Mouse (Mus musculus): ENCODE data around the gene Ptprt. TPM values are rescaled to one million over a fixed set of nuclear protein-coding genes. Genes with fewer than 3 reads are reported as not detected.
"Not testable (repeated sequence)": the region's sequence is repeated elsewhere in the genome, so short reads cannot be mapped to it uniquely, and the experiment has no call there.

Gene Ptprt
- total RNA-seq, 2 experiments from 2014 or later: 0.03 TPM

DNA sequence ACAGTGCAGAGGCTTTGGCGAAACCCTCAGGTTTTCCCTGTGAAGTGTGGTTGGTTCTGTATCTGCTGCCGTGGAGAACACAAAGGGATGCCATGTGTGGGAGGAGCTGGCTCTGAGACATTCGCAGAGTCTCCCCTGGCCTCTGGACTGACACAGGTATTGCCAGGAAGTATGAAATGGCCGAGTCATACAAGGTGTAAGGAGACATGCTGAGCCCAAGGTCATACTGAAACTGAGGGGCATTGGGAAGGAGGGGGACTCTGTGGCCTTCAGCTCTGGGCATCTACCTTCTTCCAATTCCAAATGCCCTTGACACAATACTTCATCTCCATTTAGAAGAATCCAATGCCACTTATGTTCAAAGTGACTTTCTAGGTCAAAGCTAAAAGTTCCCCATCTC, 1103.1 kb downstream of the Ptprt start:
- DNase-seq (ENCODE audit: low spot score in 2 of 2): no peak

DNA sequence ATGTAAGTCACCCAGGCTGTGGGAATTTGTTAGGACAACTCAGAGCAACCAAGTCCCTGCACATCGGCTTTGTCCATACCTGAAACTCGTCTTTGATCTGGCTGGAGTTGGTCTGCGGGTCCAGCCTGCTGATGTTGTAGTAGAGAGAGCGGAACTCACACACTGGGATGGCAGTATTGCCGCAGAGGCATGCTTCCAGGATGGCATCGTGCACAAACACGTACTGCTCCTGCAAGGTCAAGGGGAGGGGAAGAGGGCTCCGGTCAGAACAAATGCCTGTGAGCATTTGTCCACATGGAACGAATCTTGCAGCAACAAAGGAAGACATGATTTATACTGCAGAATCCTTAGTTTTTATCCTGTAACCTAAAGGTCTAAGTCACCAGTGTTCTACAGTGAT, 1107.3 kb downstream of the Ptprt start:
- DNase-seq (ENCODE audit: low spot score in 2 of 2): no peak

DNA sequence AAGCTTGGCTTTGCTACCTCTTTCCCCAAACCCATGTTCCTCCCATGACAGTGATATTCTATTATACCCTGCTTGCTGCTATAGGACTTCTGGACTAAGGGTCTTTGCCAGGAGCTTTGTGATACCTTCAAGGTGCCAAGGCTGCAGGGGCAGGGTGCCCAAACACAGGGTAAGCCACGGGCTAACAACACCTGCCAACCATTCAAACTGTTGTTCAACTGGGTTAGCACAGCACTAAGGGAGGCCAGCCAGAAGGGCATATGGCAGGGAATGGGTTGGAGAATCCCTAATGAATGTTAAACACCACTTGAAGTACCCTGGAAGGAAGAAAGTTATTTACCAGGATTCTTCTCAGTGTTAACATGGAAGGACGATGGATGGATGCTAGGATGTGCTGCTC, 1108.9 kb downstream of the Ptprt start:
- DNase-seq (ENCODE audit: low spot score in 2 of 2): no peak

DNA sequence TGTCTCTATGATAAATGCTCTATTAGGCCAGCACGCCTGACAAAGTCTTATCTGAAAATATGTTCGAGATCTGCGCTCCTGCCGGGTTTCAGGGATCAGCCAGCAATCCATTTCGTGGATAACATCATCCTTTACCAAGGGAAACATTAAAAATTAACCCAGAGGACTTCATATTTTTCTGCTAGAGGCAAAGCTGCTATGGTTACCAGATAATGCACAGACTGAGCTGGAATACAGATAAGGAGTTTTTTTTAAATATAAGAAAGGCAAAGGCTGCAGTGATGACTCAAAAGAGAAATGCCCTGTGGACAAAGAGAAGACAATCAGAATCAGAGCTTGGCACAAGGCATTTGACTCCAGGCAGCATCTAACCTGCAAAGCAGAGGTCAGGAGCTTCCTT, 1111.4 kb downstream of the Ptprt start:
- no peak for DNase-seq (ENCODE audit: low spot score in 2 of 2)

DNA sequence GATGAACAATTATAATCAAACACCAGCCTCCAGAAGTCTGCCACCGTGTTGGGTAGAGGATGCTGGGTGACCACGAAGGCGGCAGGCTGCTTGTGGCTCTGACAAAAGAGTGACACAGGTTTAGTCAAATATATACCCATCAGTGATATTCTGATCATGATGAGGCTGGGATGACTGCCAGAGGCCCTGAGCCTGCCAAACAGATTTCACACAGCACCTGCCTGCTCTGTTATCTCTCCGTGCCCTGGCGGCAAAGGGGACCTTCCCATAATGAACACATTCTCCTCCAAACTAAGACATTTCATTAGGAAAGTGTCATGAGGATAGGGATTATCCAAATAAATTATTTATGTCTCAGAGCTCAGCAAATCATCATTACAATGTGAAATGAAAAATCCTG, 1113.6 kb downstream of the Ptprt start:
- no peak for DNase-seq (ENCODE audit: low spot score in 2 of 2)

DNA sequence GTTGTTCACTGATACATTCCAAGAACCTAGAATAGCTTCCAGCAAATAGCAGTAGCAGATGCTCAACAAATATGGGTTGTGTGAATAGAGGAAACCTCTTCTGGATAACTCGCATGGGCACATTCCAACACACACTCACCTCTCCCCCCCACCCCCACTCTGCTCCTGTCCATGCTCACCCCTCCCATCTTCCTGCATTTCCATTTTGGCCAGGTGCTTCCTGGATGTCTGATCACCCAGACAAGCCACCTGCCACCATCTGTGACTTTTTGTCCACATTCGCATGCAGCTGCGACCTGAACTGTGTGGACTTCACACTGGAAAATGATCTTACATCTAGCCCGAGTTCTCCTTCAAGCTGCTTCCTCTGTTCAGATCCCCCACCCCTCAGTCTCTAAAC, 1115.5 kb downstream of the Ptprt start:
- DNase-seq (ENCODE audit: low spot score in 2 of 2): no peak

DNA sequence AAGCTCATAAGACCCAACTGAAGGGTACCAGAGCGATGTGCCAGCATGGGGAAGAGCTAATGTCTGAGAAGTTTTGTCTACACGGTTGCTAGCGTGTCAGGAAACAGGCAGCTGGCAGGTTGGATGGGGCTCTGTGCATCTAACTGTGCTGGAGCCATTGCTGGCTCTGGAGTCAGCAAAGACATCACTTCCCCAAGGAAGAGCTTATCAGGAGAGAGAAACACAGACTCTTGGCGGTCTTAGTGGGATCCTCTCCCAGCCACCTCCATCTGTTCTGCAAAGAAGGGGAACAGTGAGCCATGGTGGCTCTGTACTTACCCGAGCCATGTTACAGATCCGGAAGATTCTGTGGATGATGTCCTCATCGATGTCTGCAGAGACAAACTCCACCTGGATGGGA, 1126.8 kb downstream of the Ptprt start:
- DNase-seq (ENCODE audit: low spot score in 2 of 2): no peak

DNA sequence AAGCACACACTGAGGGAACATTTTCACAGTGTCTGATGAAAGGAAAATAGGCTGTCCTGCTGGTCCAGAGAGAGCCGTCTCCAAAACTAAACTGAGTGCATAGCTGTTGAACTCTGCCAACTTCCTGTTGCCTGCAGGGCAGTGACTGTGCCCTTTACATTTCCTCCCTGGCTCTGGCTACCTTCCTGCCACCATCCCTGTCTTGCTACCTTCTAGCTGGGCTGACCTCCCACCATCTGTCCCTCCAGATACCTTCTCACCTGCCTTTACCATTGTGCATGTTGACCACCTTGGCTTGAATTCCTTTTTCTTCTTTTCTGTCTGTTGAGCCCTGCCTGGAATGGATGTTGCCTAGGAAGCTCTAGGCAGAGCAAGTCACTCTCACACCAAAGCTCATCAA, 1133.8 kb downstream of the Ptprt start:
- DNase-seq (ENCODE audit: low spot score in 2 of 2): no peak

DNA sequence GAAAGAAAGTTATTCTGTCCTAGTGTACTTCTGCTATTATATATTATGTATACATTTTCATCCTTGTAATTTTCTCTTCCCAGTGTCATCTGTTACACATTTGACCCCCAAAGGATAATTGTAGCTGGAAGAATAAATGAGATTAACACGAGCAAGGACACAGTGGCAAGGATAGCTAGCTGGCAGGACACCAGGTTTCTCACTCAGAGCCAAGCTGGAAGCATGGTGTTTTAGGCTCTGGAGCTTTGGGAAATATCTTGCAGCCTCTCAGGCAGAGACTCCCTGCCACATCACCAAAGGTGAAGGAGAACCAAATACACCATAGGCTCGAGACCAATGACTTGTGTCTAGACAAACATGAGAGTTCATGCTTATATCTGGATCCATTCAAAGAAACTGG, 1141.3 kb downstream of the Ptprt start:
- no peak for DNase-seq (ENCODE audit: low spot score in 2 of 2)

DNA sequence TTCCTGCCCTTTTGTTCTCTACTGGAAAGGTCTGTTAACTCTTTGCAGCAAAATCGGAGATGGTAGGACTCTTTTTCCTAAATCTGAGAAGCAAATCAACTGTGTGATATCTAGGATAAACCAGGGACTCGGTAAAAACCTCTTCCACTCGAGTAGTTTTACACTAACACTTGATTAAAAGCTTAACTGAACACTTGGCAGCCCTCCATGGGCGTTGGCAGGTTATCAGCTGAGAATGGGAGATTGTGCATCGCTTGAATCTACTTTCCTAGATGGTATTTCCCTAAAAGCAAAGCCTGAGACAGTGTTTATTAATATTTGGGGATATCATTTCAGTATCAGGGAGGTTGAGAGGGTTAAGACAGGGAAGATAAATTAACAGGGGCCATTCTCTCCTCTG, 1144.0 kb downstream of the Ptprt start:
- DNase-seq (ENCODE audit: low spot score in 2 of 2): peak; percentile 41 to 49

DNA sequence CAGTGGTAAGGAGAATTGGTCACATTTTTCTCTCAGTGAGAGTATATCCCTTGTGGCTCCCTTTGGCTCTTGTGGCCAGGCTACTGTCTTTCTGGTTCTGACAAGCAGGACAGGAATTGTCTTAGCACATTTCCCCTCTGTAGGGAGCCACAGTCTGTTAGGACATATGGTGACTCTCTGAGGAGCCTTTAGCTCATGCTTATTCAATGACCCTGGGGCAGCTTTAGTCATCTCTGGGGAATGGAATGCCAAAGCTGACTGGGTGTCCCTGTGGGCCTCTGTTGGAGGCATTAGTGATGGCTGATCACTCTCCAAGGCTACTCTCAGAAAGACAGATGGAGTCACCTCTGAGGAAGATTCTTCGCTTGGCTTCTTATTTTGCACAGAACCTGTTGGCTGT, 1147.7 kb downstream of the Ptprt start:
- peak in 1 of 2 experiments; percentile 17 for DNase-seq (ENCODE audit: low spot score in 2 of 2)

DNA sequence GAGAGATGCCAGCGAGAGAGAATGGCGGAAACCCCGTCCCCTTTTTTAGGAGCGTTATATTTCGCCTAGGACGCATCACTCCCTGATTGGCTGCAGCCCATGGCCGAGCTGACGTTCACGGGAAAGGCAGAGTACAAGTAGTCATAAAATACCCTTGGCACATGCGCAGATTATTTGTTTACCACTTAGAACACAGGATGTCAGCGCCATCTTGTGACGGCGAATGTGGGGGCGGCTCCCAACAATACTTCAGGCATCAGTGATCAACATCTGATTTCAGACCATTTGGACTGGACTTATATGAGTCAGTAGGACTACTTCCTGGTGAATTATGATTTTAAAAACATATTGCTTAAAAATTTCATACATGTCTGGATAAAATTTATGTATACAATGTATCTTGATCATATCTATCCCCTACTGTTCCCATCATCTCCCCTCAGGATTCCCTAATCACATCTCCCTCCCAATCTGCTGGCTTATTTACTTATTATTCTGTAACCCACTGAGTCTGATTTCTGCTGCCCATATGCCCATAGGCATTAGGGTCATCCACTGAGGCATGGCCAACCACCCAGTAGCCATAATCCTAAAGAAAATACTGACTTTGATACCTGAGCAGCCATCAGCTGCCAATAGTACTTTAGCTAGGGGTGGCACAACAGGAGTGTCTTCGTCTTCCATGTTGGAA, 1148.9 kb downstream of the Ptprt start:
- not testable (repeated sequence) for DNase-seq (ENCODE audit: low spot score in 2 of 2)

DNA sequence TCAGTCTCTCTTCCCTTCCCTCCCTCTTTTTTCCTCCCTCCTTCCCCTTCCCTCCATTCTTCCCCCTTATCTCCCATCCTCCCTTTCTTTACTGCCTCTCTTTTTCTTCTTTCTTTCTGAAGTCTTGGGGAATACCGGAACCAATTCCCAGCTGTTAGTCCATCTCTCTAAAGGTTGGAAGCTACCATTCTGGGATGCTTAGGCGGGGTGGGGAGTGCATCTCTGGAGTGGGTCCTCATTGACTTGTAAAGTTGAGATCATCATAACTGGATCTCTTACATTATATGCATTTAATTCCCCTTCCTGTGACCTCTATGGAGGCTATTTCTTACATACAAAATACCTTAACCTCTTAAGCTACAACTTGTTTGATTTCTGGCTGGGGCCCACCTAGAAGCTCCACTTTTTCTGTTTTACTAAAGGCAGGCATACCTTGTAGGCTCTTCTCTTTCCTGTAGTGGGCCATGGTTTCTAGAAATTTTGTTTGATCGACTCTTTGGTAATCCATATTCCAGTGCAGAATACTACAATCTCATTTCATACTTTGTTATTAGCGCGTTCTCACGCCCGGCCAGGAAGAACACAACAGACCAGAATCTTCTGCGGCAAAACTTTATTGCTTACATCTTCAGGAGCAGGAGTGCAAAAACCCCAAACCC, 1149.7 kb downstream of the Ptprt start:
- DNase-seq (ENCODE audit: low spot score in 2 of 2): no peak

DNA sequence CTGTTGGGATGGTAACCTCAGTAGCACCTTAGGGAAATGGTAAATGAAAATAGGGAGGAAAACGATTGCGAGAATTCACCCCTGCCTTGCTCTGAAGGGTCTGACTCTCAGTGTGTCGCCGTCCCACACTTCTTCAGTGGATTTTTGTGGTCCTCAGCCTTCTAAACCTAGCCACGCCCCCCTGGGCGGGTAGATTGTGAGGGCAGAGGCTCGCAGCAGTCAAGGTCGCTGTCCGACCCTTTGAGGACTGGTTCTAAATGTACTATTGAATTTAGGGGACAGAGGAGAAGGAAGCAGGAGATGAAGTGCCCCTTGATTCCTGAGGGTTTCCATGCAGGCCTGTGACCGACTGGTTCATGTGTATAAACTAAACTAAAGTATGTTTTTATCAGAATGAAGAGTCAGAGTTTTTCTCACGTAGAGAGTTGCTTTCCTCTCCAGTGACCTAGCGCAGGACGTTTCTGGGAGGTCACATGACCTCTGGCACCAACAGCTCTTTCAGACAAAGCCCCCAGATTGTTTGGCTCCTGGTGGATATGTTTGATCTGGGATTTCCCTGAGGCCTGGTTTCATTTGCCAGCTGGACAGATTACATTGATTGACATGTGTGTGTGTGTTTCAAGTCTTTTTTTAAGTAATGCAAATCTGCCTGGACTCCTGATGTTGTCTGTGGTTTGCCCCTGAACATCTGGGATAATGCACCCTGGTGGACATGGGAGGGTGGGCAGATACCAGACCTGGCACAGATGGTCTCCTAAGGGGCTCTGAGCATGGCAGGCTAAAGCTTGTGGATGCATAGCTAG, 1161.6 kb downstream of the Ptprt start:
- DNase-seq (ENCODE audit: low spot score in 2 of 2): no peak

DNA sequence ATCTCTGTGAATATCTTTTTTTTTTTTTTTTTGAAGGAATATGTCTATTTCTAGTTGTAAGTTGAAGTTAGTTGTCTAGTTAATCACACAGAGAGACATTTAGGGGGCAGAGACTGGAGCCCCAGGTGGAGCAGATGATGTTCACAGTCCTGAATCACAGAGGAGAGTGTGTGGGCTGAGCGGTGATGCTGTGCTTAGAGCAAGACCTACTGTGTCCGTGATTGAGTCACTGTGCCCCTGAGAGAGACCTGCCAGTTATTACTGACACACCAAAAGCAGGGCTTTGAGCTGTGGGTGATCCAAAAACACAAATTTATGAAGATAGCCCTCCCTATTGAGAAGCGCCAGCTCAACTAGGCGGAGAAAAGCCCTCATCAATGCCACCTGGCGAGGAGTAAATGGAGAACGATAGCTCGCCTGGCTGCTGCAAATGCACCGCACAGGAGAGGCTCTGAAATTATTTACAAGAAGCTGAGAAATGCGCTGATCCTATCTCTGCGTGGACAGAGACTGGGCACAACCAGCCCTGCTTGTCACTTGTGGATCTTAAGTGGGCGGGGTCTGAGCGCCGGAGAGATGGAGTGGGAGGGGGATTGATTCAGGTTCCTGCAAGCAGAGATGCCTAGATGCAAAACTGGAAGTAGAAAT, 1162.4 kb downstream of the Ptprt start:
- DNase-seq (ENCODE audit: low spot score in 2 of 2): no peak

DNA sequence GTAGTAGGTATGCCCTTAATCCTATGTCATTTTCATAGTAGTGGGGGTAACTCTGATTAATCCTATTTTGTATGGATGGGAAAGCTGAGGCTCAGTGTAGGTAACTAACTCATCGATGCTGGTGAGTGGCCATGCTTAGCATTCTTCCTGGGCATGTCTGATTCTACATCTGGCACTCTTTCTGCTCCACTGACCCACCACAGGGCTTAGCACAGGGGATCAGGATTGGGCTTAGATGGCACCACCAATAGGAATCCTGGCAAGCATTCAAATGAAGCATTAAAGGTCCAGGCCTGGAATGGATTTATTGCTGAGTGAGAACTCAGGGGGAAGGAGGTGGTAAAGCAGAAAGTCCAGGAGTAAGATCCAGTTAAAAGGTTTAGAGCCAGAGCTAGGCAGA, 1179.2 kb downstream of the Ptprt start:
- no peak for DNase-seq (ENCODE audit: low spot score in 2 of 2)

DNA sequence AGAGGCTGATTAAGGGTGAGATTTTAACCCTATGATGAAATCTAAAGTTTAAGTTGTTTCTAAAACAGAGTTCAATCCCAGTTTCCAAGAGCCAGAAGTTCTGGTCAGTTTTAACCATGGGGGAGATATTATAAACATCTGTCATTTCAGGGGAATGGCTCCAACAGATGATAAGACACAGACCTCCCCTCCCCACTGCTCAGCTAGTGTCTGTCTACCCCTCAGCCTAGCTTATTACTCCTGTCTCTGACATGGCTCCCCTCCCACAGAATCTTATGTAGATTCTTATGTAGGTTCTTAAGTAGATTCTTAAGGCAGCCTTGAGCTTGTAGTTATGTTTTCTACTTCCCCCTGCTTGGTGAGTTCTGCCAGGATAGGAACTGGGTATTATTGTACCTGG, 1180.5 kb downstream of the Ptprt start:
- DNase-seq (ENCODE audit: low spot score in 2 of 2): no peak
